Mouse (Mus musculus) cortical plate, adult 2 months (tissue): ENCODE measurements around the gene Ttc7b.

ENCODE experiments used
- CTCF ChIP-seq: fragments of 200-500 bp; IDR thresholded peaks from 2 replicates; pipeline ENCODE4 v1.5.1; 2011; ENCODE audit warnings: mild to moderate bottlenecking, control low read depth, low read length; ENCODE audit not compliant: insufficient read depth; ENCODE audit errors: extremely low read depth
- POLR2A ChIP-seq: fragments of 200-500 bp; IDR thresholded peaks from 2 replicates; pipeline ENCODE4 v1.6.1; 2011; ENCODE audit warnings: mild to moderate bottlenecking, low read length, control low read depth; ENCODE audit not compliant: insufficient read depth; ENCODE audit errors: extremely low read depth

GRCm38 (mm10) chr12:100403005-100403324, 117.7 kb downstream of the Ttc7b start:
- no peak for TF ChIP-seq CTCF
- TF ChIP-seq POLR2A, result no peak
